Mouse (Mus musculus): Measurements from ENCODE around the gene Theg.
A peak's percentile ranks its signal among the peaks of the same experiment; 100 is the strongest.

Theg gene

GRCm38 (mm10) chr10:79537271-79537670 is 49.9 kb downstream of the Theg start:
- DNase-seq (ENCODE audit: low spot score in 2 of 2) = no peak

- no peak for DNase-seq (ENCODE audit: low spot score in 2 of 2)
Observed at GRCm38 (mm10) chr10:79536461-79537080, 50.6 kb downstream of the Theg start.

DNA sequence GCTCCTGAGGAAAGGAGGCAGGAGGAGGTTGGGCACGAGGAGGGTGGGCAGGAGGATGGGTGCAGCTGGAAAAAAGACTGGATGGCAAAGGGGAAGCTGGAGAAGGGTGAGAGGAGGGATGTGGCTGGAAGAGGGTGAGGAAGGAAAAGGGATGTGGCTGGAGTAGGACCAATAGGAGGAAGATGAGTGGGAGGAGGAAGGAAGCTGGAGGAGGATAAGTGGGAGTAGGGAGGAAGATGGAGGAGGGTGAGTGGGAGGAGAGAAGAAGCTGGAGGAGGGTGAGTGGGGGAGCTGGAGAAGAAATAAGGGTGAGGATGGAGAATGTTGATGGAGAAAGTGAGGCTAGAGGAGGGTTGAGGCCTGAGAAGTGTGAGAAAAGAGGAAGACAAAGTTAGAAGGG is 51.7 kb downstream of the Theg start:
- DNase-seq (ENCODE audit: low spot score in 2 of 2) = no peak

- no peak for DNase-seq (ENCODE audit: low spot score in 2 of 2)
Observed at GRCm38 (mm10) chr10:79534426-79534825, 52.7 kb downstream of the Theg start.

DNA sequence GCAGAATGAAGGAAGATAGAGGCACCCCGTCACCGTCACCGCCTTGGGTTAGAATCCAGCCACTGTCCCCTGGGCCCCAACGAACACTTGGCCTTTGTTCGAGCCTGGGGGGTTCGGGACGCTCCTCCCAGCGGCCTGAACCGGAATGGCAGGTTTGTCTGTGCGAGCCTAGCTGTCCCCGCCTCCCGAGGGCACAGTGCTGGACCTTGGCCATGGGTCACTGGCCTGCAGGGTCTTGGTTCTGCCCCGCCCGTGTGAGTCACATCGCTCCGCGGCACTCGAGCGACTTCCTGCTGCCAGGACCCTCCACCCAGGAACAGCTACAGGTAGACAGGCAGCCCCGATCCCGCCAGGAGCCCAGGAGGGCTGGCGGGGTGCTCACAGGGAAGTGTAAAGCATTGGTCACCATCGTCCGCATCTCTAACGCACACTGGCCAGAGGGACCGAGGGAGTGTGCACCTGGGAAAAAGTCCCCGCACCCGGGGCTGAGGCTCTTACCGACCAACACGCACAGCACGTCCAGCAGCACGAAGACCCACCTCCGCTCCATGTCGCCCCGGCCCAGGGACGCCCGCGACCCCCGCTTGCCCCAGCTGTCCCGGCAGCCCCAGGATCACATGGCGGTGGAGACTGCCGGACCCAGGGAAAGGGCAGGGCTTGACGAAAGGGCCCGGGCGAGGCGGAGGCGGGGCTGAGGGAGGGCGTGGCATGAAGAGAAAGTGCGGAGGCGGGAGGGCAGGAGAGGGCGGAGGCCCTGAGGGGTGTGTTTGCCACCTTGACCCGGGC is 53.8 kb downstream of the Theg start, which contains the start of gene Plpp2:
Gene Plpp2, minus strand, starts transcription at position 671 of the 786 bp plus-strand sequence.
- peak; percentile 61 to 62 for DNase-seq (ENCODE audit: low spot score in 2 of 2)

DNA sequence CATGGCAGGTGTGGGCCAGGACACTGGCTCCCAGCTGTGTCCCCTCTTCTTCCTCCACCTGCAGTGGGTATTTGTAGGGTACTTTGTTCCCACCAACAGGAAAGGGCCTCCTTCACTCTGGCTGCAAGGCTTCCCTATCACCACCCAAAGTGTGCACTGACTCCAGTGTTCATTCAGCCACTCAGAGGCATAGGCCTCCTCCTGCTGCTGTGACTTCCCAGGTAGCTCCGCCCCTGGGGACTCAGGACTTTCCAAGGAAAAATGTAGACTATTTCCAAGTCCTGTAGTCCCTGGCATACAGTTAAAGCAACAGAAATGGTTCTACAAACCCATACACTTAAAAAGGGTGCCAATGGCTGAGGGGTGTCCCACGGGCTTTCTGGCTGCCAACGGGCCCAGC is 54.5 kb downstream of the Theg start:
- peak in 1 of 2 experiments; percentile 1 for DNase-seq (ENCODE audit: low spot score in 2 of 2)

DNA sequence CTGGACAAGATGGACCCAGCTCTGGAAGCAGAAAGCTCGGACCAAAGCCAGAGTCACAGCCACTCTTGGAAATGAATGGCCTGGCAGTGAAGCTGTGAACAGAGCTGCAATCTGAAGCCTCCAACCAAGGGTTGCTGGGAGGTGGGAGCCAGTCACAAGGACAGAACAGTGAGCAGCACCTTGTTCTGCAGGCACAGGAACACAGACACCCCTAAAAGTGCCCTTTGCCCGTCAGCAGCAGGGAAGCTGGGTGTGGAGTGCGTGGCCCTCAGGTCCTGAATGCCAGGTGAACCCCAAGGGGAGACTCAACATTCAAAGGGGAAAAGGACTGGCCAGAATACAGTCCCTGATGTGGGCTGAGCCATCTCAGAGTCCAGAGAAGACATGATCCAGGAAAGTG is 55.5 kb downstream of the Theg start:
- DNase-seq (ENCODE audit: low spot score in 2 of 2) = no peak

DNA sequence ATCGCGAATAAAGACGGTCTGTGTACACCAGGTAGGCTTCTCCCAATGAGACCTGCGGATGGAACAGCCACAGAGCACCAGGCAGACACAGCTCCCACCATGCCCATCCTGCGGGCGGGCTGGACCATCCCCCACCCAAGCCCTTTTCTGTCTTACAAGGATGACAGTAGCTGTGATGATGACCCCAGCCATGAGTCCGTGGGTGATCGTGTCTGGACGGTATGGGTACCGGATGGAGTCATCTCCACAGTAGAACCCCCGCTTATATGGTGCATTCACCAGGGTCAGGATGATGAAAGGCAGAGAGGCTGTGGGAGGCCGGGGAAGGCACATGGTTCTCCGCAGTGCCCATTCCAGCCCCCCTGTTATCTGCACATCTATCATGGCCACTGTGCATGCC is 56.4 kb downstream of the Theg start:
- DNase-seq (ENCODE audit: low spot score in 2 of 2) = no peak

DNA sequence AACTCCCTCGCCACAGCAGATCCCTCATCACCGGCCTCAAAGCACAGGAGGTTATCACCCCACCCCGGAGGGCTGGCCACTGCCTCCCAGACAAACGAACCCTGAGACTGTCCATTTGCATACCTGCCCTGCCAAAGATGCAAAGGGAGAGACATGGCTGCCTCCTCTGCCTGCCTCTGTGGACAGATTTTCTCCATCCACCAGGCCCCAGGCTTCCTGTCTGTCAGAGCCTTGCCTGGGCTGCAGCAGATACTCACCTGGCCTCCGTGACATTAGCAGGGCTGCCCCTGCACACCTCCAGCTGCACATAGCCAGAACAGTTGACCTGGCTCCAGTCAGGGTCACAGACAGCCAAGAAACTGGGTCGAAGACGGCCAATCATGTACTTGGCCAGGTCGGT is 56.9 kb downstream of the Theg start:
- no peak for DNase-seq (ENCODE audit: low spot score in 2 of 2)

- no peak for DNase-seq (ENCODE audit: low spot score in 2 of 2)
Observed at GRCm38 (mm10) chr10:79528081-79528480, 59.0 kb downstream of the Theg start.

DNA sequence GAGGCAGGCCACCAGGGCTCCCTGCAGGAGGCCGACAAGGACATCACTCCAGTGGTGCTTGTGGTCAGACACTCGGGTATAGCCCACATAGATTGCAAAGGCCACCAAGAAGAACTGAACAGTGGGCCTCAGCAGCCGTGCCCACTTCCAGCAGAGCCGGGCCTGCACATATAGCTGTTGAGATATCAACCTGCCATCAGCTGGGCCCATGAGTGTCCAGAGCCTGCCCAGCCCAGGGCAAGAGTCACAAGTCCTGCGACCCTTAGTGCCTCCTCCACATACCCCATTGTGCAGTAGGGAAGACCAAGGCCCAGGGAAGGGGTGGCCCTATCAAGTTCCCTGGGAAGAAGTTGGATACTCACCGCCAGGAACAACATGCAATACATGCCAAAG is 59.7 kb downstream of the Theg start:
- DNase-seq (ENCODE audit: low spot score in 2 of 2) = no peak

GRCm38 (mm10) chr10:79526661-79527452 is 60.3 kb downstream of the Theg start:
- no peak for DNase-seq (ENCODE audit: low spot score in 2 of 2)

Measured in natural killer cell, adult 2 months (primary cell).